Mouse (Mus musculus) hindbrain, embryonic 15.5 days (tissue): ENCODE data around the gene Phldb3. TPM values are rescaled to one million over a fixed set of nuclear protein-coding genes. Genes with fewer than 3 reads are reported as not detected.
"Not testable (repeated sequence)": the region's sequence is repeated elsewhere in the genome, so short reads cannot be mapped to it uniquely, and the experiment has no call there.

Experiments used
- ATAC-seq: fragments of 200-750 bp; cut with Nextera tagmentation; 2 replicates; pipeline ENCODE4 v1.8.0; 2017; ENCODE audit warnings: low read depth, moderate number of reproducible peaks, moderate TSS enrichment; ENCODE audit not compliant: low FRiP score
- H3K27ac ChIP-seq: fragments of 300-500 bp; sonication (generic); replicated peaks from 2 replicates; pipeline ENCODE4 v1.5.1; 2015; ENCODE audit warnings: mild to moderate bottlenecking, inconsistent platforms
- H3K27me3 ChIP-seq: fragments of 300-500 bp; sonication (generic); 2 replicates; pipeline ENCODE4 v1.6.1; 2015; ENCODE audit warnings: control low read depth, inconsistent platforms
- H3K36me3 ChIP-seq: fragments of 300-500 bp; sonication (generic); 2 replicates; pipeline ENCODE4 v1.6.1; 2015; ENCODE audit warnings: control low read depth, inconsistent platforms
- H3K4me1 ChIP-seq: fragments of 300-500 bp; sonication (generic); replicated peaks from 2 replicates; pipeline ENCODE4 v1.6.1; 2015; ENCODE audit warnings: control low read depth, inconsistent platforms
- H3K4me2 ChIP-seq: fragments of 300-500 bp; sonication (generic); 2 replicates; pipeline ENCODE4 v1.6.1; 2015; ENCODE audit warnings: moderate library complexity, mild to moderate bottlenecking, inconsistent platforms
- H3K4me3 ChIP-seq: fragments of 300-500 bp; sonication (generic); 2 replicates; pipeline ENCODE4 v1.5.1; 2015; ENCODE audit warnings: mild to moderate bottlenecking, inconsistent platforms
- H3K9ac ChIP-seq: fragments of 300-500 bp; sonication (generic); 2 replicates; pipeline ENCODE4 v1.6.1; 2015; ENCODE audit warnings: inconsistent platforms
- H3K9me3 ChIP-seq: fragments of 300-500 bp; sonication (generic); 2 replicates; pipeline ENCODE4 v1.6.1; 2016; ENCODE audit warnings: control low read depth, inconsistent platforms
- WGBS: fragments of 180-500 bp; shearing (Covaris S2); methylation state at CpG from one replicate; pipeline ENCODE4 v1.1.7; 2015; 5-methylcytosine and 5-hydroxymethylcytosine counted together
- polyA plus RNA-seq: library from polyadenylated mRNA; unstranded; fragments of >200 nt; fragmentation: Nextera tagmentation; extraction: Ambion mirVana; gene quantifications from 2 replicates; pipeline ENCODE4 v1.2.1, GENCODE M21; 2015

Phldb3 gene
- polyA plus RNA-seq, 1 experiment from 2014 or later, result not detected

GRCm38 (mm10) chr7:24618374-24618773, 7.8 kb downstream of the Phldb3 start:
- H3K9me3 ChIP-seq, H3K4me2 ChIP-seq, H3K27me3 ChIP-seq, H3K9ac ChIP-seq, H3K27ac ChIP-seq, H3K36me3 ChIP-seq, ATAC-seq, H3K4me1 ChIP-seq, H3K4me3 ChIP-seq: not testable (repeated sequence)
- WGBS, result 94% methylated on average over 8 of the region's 8 CpGs

- no peak overlapping the region for H3K27ac ChIP-seq
- no peaks in the 10 kb centered on the region for H3K9me3 ChIP-seq
- H3K4me3 ChIP-seq, result no peak overlapping the region
- ATAC-seq, result no peak
- no peak overlapping the region for H3K4me2 ChIP-seq
- no peaks in the 10 kb centered on the region for H3K4me1 ChIP-seq
- no peak overlapping the region for H3K9ac ChIP-seq
- WGBS, result 51% methylated on average over 13 of the region's 13 CpGs
- no peaks in the 10 kb centered on the region for H3K36me3 ChIP-seq
- H3K27me3 ChIP-seq, result no peaks in the 10 kb centered on the region
These were observed 9.3 kb downstream of the Phldb3 start for GRCm38 (mm10) chr7:24619671-24620397.

- Histone ChIP-seq H3K9ac (no peak overlapping the region), H3K4me1 (no peaks in the 10 kb centered on the region), H3K36me3 (no peaks in the 10 kb centered on the region), H3K4me3 (no peak overlapping the region), H3K27me3 (no peaks in the 10 kb centered on the region), H3K4me2 (no peak overlapping the region), H3K9me3 (no peaks in the 10 kb centered on the region), H3K27ac (no peak overlapping the region)
- 87% methylated on average over 3 of the region's 3 CpGs for WGBS
- ATAC-seq, result no peak
These were observed 10.6 kb downstream of the Phldb3 start for GRCm38 (mm10) chr7:24621193-24621592.

- Histone ChIP-seq H3K36me3 (no peaks in the 10 kb centered on the region), H3K27ac (no peak overlapping the region), H3K4me3 (no peak overlapping the region), H3K9me3 (no peaks in the 10 kb centered on the region), H3K9ac (no peak overlapping the region), H3K27me3 (no peaks in the 10 kb centered on the region), H3K4me2 (no peak overlapping the region), H3K4me1 (no peaks in the 10 kb centered on the region)
- WGBS, result 81% methylated on average over 6 of the region's 6 CpGs
- ATAC-seq, result no peak
These were observed 12.4 kb downstream of the Phldb3 start for GRCm38 (mm10) chr7:24622967-24623366.

GRCm38 (mm10) chr7:24628685-24629610, 18.4 kb downstream of the Phldb3 start:
- 10% methylated on average over 31 of the region's 33 CpGs for WGBS
- Histone ChIP-seq H3K9ac (peak overlapping the region; percentile 39), H3K27ac (no peak overlapping the region; the same call in 1 of the 2 replicates), H3K4me2 (peak overlapping the region; percentile 72), H3K36me3 (no peaks in the 10 kb centered on the region), H3K9me3 (no peaks in the 10 kb centered on the region), H3K4me1 (peaks cover 7% of the 10 kb centered on the region), H3K4me3 (peak overlapping the region; percentile 32), H3K27me3 (no peaks in the 10 kb centered on the region)
- ATAC-seq, result peak; percentile 78

GRCm38 (mm10) chr7:24629672-24630071, 19.1 kb downstream of the Phldb3 start:
- no peaks in the 10 kb centered on the region for H3K27me3 ChIP-seq
- no peaks in the 10 kb centered on the region for H3K36me3 ChIP-seq
- no peaks in the 10 kb centered on the region for H3K9me3 ChIP-seq
- H3K27ac ChIP-seq, result no peak overlapping the region
- H3K4me2 ChIP-seq, result no peak overlapping the region
- 71% methylated on average over 4 of the region's 4 CpGs for WGBS
- peaks cover 7% of the 10 kb centered on the region for H3K4me1 ChIP-seq
- H3K9ac ChIP-seq, result no peak overlapping the region
- no peak overlapping the region for H3K4me3 ChIP-seq
- ATAC-seq, result no peak

- H3K27me3 ChIP-seq, result no peaks in the 10 kb centered on the region
- ATAC-seq, result no peak
- H3K27ac ChIP-seq, result no peak overlapping the region
- H3K9ac ChIP-seq, result no peak overlapping the region
- WGBS, result 65% methylated on average over 10 of the region's 10 CpGs
- H3K9me3 ChIP-seq, result no peaks in the 10 kb centered on the region
- H3K4me3 ChIP-seq, result no peak overlapping the region
- H3K4me1 ChIP-seq, result peaks cover 7% of the 10 kb centered on the region
- H3K4me2 ChIP-seq, result no peak overlapping the region
- no peaks in the 10 kb centered on the region for H3K36me3 ChIP-seq
These were observed 19.7 kb downstream of the Phldb3 start for GRCm38 (mm10) chr7:24630116-24630880.

GRCm38 (mm10) chr7:24636264-24636663, 25.7 kb downstream of the Phldb3 start, which contains the start of gene Lypd3:
Lypd3 (plus strand) TSS chr7:24636550.
- no peaks in the 10 kb centered on the region for H3K36me3 ChIP-seq
- WGBS, result 17% methylated on average over 15 of the region's 15 CpGs

GRCm38 (mm10) chr7:24637046-24637445, 26.5 kb downstream of the Phldb3 start:
- WGBS, result under 1% methylated on average over 18 of the region's 18 CpGs
- H3K9me3 ChIP-seq, result no peaks in the 10 kb centered on the region
- H3K4me3 ChIP-seq, result peak overlapping the region; percentile 17; the same call in 1 of the 2 replicates
- H3K4me1 ChIP-seq, result peaks cover 18% of the 10 kb centered on the region
- H3K27me3 ChIP-seq, result peaks cover 52% of the 10 kb centered on the region
- peak; percentile 20; the same call in 1 of the 2 replicates for ATAC-seq
- peak overlapping the region; percentile 45 for H3K4me2 ChIP-seq
- no peak overlapping the region for H3K27ac ChIP-seq
- no peak overlapping the region for H3K9ac ChIP-seq
- no peaks in the 10 kb centered on the region for H3K36me3 ChIP-seq

More at GRCm38 (mm10) chr7:24636264-24636663, 25.7 kb downstream of the Phldb3 start, which contains the start of gene Lypd3:
- no peaks in the 10 kb centered on the region for H3K9me3 ChIP-seq
- peaks cover 50% of the 10 kb centered on the region for H3K27me3 ChIP-seq
- H3K27ac ChIP-seq, result no peak within 1 kb of the TSS
- no peak within 1 kb of the TSS for H3K9ac ChIP-seq
- peak within 1 kb of the TSS; percentile 17; the same call in 1 of the 2 replicates for H3K4me3 ChIP-seq
- no peak for ATAC-seq
- H3K4me1 ChIP-seq, result peaks cover 18% of the 10 kb centered on the region
- peak within 1 kb of the TSS; percentile 45 for H3K4me2 ChIP-seq

GRCm38 (mm10) chr7:24638026-24638856, 27.7 kb downstream of the Phldb3 start:
- ATAC-seq, result peak; percentile 64
- 3% methylated on average over 35 of the region's 35 CpGs for WGBS

GRCm38 (mm10) chr7:24640450-24640849, 29.9 kb downstream of the Phldb3 start:
- Histone ChIP-seq H3K4me3 (no peak overlapping the region), H3K27me3 (peaks cover 51% of the 10 kb centered on the region), H3K9me3 (no peaks in the 10 kb centered on the region), H3K4me2 (no peak overlapping the region), H3K9ac (no peak overlapping the region), H3K4me1 (peaks cover 18% of the 10 kb centered on the region), H3K27ac (no peak overlapping the region), H3K36me3 (no peaks in the 10 kb centered on the region)
- ATAC-seq, result no peak
- WGBS, result 72% methylated on average over 13 of the region's 13 CpGs

More at GRCm38 (mm10) chr7:24638026-24638856, 27.7 kb downstream of the Phldb3 start:
- H3K9ac ChIP-seq, result no peak overlapping the region
- peak overlapping the region; percentile 87 for H3K4me2 ChIP-seq
- H3K4me1 ChIP-seq, result peaks cover 18% of the 10 kb centered on the region
- no peaks in the 10 kb centered on the region for H3K9me3 ChIP-seq
- peak overlapping the region; percentile 39 for H3K4me3 ChIP-seq
- H3K27me3 ChIP-seq, result peaks cover 52% of the 10 kb centered on the region
- H3K36me3 ChIP-seq, result no peaks in the 10 kb centered on the region
- H3K27ac ChIP-seq, result no peak overlapping the region
